Mouse (Mus musculus) spleen, postnatal 14 days (tissue): ENCODE measurements around the gene Serp2.

Experiments
- DNase-seq, 2 experiments: peaks; one replicate each; pipeline ENCODE4 v3.0.0; 2021 to 2022; ENCODE audit warnings: low spot score in 2 of 2

Serp2 gene

GRCm38 (mm10) chr14:76497187-76497586 lies 59.5 kb downstream of the Serp2 start:
- no peak for DNase-seq

- DNase-seq = no peak
Measured at GRCm38 (mm10) chr14:76495022-76495421, 61.7 kb downstream of the Serp2 start.

- DNase-seq = no peak
Measured at GRCm38 (mm10) chr14:76489128-76489527, 67.6 kb downstream of the Serp2 start.

GRCm38 (mm10) chr14:76488101-76489044 lies 68.3 kb downstream of the Serp2 start:
- no peak for DNase-seq

- no peak for DNase-seq
Measured at GRCm38 (mm10) chr14:76487609-76488008, 69.1 kb downstream of the Serp2 start.

- no peak for DNase-seq
Measured at GRCm38 (mm10) chr14:76483701-76484100, 73.0 kb downstream of the Serp2 start.
